Mouse (Mus musculus): ENCODE measurements around the gene Pik3ip1. TPM values are rescaled to one million over a fixed set of nuclear protein-coding genes. Genes with fewer than 3 reads are reported as not detected.

Pik3ip1 gene
- polyA plus RNA-seq, 1 experiment: 151 TPM

DNA sequence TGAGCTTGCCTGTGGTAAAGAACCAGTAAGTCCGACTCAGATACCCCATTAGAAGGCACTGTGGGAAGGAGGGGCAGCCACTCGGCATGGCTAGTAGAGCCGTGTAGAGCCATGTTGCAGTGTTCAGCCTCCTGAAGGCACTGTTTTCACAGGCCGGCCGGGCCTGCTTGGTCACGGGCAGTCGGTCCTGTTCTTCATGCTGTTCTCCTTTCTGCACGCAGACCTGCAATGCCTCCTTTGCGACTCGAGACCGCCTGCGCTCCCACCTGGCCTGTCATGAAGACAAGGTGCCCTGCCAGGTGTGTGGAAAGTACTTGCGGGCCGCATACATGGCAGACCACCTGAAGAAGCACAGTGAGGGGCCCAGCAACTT lies 31.4 kb upstream of the Pik3ip1 start:
- Histone ChIP-seq H3K4me1 (replicated peaks; ENCODE audit: control insufficient read depth, insufficient read depth, low read length) (peaks cover 72% of the 10 kb centered on the region), H3K27ac (ENCODE audit: control insufficient read depth, insufficient read depth, low read length) (peak overlapping the region; percentile 81), H3K27me3 (ENCODE audit: control insufficient read depth, insufficient read depth, low read length) (no peaks in the 10 kb centered on the region), H3K36me3 (ENCODE audit: control insufficient read depth, insufficient read depth, low read length) (peaks cover 58% of the 10 kb centered on the region), H3K4me3 (ENCODE audit: control insufficient read depth, insufficient read depth, low read length) (peak overlapping the region; percentile 13)
- 18% methylated on average over 14 of the region's 14 CpGs for WGBS
- no peak for DNase-seq
- TF ChIP-seq POLR2A (IDR thresholded peaks at IDR 0.05; ENCODE audit: control insufficient read depth, extremely low read depth, insufficient read depth, low read length, poor library complexity) (no peak), CTCF (IDR thresholded peaks at IDR 0.05; ENCODE audit: borderline replicate concordance, control insufficient read depth, extremely low read depth, insufficient read depth, low read length, poor library complexity) (no peak)

GRCm38 (mm10) chr11:3301075-3301474 lies 29.1 kb upstream of the Pik3ip1 start:
- TF ChIP-seq CTCF (IDR thresholded peaks at IDR 0.05; ENCODE audit: borderline replicate concordance, control insufficient read depth, extremely low read depth, insufficient read depth, low read length, poor library complexity) (no peak), POLR2A (IDR thresholded peaks at IDR 0.05; ENCODE audit: control insufficient read depth, extremely low read depth, insufficient read depth, low read length, poor library complexity) (no peak)
- H3K27me3 ChIP-seq (ENCODE audit: control insufficient read depth, insufficient read depth, low read length): no peaks in the 10 kb centered on the region
- H3K4me3 ChIP-seq (ENCODE audit: control insufficient read depth, insufficient read depth, low read length): no peak overlapping the region
- peaks cover 67% of the 10 kb centered on the region for H3K36me3 ChIP-seq (ENCODE audit: control insufficient read depth, insufficient read depth, low read length)
- no peak for DNase-seq
- no peak overlapping the region; the same call in 1 of the 2 replicates for H3K27ac ChIP-seq (ENCODE audit: control insufficient read depth, insufficient read depth, low read length)
- WGBS: 92% methylated on average over 5 of the region's 5 CpGs
- peaks cover 54% of the 10 kb centered on the region for H3K4me1 ChIP-seq (replicated peaks; ENCODE audit: control insufficient read depth, insufficient read depth, low read length)

DNA sequence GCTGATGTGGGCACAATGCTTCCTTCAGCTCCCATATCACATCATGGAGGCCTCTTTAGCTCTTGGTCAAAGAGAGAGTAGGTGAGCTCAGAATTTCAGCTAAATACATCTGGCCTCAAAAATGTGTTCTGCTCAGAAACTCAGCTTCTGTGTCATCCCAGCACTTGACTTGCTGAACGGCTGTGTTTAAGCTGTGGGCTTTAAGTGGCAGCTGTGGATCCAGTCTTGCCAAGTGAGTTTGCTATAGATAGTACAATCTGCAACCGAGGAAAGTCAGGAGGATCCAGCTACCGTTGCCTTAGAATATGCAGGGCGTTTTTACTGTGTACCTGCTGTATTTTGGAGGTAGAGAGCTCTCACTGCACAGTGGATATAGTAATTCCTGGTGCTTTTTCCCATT lies 27.8 kb upstream of the Pik3ip1 start:
- peaks cover 45% of the 10 kb centered on the region for H3K4me1 ChIP-seq (replicated peaks; ENCODE audit: control insufficient read depth, insufficient read depth, low read length)
- no peaks in the 10 kb centered on the region for H3K27me3 ChIP-seq (ENCODE audit: control insufficient read depth, insufficient read depth, low read length)
- no peak overlapping the region for H3K27ac ChIP-seq (ENCODE audit: control insufficient read depth, insufficient read depth, low read length)
- WGBS: 80% methylated on average over 4 of the region's 4 CpGs
- TF ChIP-seq POLR2A (IDR thresholded peaks at IDR 0.05; ENCODE audit: control insufficient read depth, extremely low read depth, insufficient read depth, low read length, poor library complexity): no peak
- TF ChIP-seq CTCF (IDR thresholded peaks at IDR 0.05; ENCODE audit: borderline replicate concordance, control insufficient read depth, extremely low read depth, insufficient read depth, low read length, poor library complexity): no peak
- no peak for DNase-seq
- no peak overlapping the region for H3K4me3 ChIP-seq (ENCODE audit: control insufficient read depth, insufficient read depth, low read length)
- peaks cover 80% of the 10 kb centered on the region for H3K36me3 ChIP-seq (ENCODE audit: control insufficient read depth, insufficient read depth, low read length)

- Histone ChIP-seq H3K36me3 (ENCODE audit: control insufficient read depth, insufficient read depth, low read length) (peaks cover 82% of the 10 kb centered on the region), H3K27ac (ENCODE audit: control insufficient read depth, insufficient read depth, low read length) (no peak overlapping the region), H3K4me3 (ENCODE audit: control insufficient read depth, insufficient read depth, low read length) (no peak overlapping the region), H3K4me1 (replicated peaks; ENCODE audit: control insufficient read depth, insufficient read depth, low read length) (peaks cover 43% of the 10 kb centered on the region), H3K27me3 (ENCODE audit: control insufficient read depth, insufficient read depth, low read length) (no peaks in the 10 kb centered on the region)
- no peak for DNase-seq
- 65% methylated on average over 4 of the region's 4 CpGs for WGBS
- no peak for TF ChIP-seq CTCF (IDR thresholded peaks at IDR 0.05; ENCODE audit: borderline replicate concordance, control insufficient read depth, extremely low read depth, insufficient read depth, low read length, poor library complexity)
- TF ChIP-seq POLR2A (IDR thresholded peaks at IDR 0.05; ENCODE audit: control insufficient read depth, extremely low read depth, insufficient read depth, low read length, poor library complexity): no peak
Observed at GRCm38 (mm10) chr11:3302792-3303191, 27.4 kb upstream of the Pik3ip1 start.

GRCm38 (mm10) chr11:3305821-3306220 lies 24.4 kb upstream of the Pik3ip1 start:
- Histone ChIP-seq H3K4me3 (ENCODE audit: control insufficient read depth, insufficient read depth, low read length) (no peak overlapping the region), H3K36me3 (ENCODE audit: control insufficient read depth, insufficient read depth, low read length) (peaks cover 83% of the 10 kb centered on the region), H3K27ac (ENCODE audit: control insufficient read depth, insufficient read depth, low read length) (no peak overlapping the region), H3K4me1 (replicated peaks; ENCODE audit: control insufficient read depth, insufficient read depth, low read length) (peaks cover 35% of the 10 kb centered on the region), H3K27me3 (ENCODE audit: control insufficient read depth, insufficient read depth, low read length) (no peaks in the 10 kb centered on the region)
- no peak for DNase-seq
- TF ChIP-seq POLR2A (IDR thresholded peaks at IDR 0.05; ENCODE audit: control insufficient read depth, extremely low read depth, insufficient read depth, low read length, poor library complexity) (no peak), CTCF (IDR thresholded peaks at IDR 0.05; ENCODE audit: borderline replicate concordance, control insufficient read depth, extremely low read depth, insufficient read depth, low read length, poor library complexity) (no peak)
- WGBS: 85% methylated on average over 4 of the region's 4 CpGs

- H3K4me1 ChIP-seq (replicated peaks; ENCODE audit: control insufficient read depth, insufficient read depth, low read length): peaks cover 39% of the 10 kb centered on the region
- TF ChIP-seq POLR2A (IDR thresholded peaks at IDR 0.05; ENCODE audit: control insufficient read depth, extremely low read depth, insufficient read depth, low read length, poor library complexity) (no peak), CTCF (IDR thresholded peaks at IDR 0.05; ENCODE audit: borderline replicate concordance, control insufficient read depth, extremely low read depth, insufficient read depth, low read length, poor library complexity) (no peak)
- H3K36me3 ChIP-seq (ENCODE audit: control insufficient read depth, insufficient read depth, low read length): peaks cover 64% of the 10 kb centered on the region
Observed at GRCm38 (mm10) chr11:3307875-3308274, 22.3 kb upstream of the Pik3ip1 start.

DNA sequence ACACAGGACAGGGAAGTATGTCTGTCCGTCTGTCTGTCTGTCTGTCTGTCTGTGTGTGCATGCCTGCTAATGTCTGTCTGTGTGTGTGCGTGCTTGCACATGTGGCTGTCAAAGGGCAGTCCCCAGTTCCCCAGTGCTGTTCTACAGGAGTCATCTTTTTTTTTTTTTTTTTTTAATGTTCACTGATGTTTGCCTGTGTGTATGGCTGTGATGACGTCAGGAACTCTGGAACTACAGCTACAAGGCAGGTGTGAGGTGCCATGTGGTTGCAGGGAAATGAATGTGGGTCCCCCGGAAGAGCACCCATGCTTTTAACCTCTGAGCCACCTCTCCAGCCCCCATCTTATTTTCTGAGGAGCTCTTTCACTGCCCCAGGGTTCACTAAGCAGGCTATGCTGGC lies 20.3 kb upstream of the Pik3ip1 start:
- DNase-seq: peak; percentile 49
- no peak overlapping the region for H3K4me3 ChIP-seq (ENCODE audit: control insufficient read depth, insufficient read depth, low read length)

More at GRCm38 (mm10) chr11:3307875-3308274, 22.3 kb upstream of the Pik3ip1 start:
- H3K27ac ChIP-seq (ENCODE audit: control insufficient read depth, insufficient read depth, low read length): peak overlapping the region; percentile 6; the same call in 1 of the 2 replicates
- H3K27me3 ChIP-seq (ENCODE audit: control insufficient read depth, insufficient read depth, low read length): no peaks in the 10 kb centered on the region
- no peak for DNase-seq
- H3K4me3 ChIP-seq (ENCODE audit: control insufficient read depth, insufficient read depth, low read length): no peak overlapping the region
- 80% methylated on average over 3 of the region's 3 CpGs for WGBS

More for the DNA sequence above, 20.3 kb upstream of the Pik3ip1 start:
- H3K27ac ChIP-seq (ENCODE audit: control insufficient read depth, insufficient read depth, low read length): peak overlapping the region; percentile 95
- no peaks in the 10 kb centered on the region for H3K27me3 ChIP-seq (ENCODE audit: control insufficient read depth, insufficient read depth, low read length)
- H3K36me3 ChIP-seq (ENCODE audit: control insufficient read depth, insufficient read depth, low read length): peaks cover 47% of the 10 kb centered on the region
- 21% methylated on average over 4 of the region's 4 CpGs for WGBS
- TF ChIP-seq CTCF (IDR thresholded peaks at IDR 0.05; ENCODE audit: borderline replicate concordance, control insufficient read depth, extremely low read depth, insufficient read depth, low read length, poor library complexity) (no peak), POLR2A (IDR thresholded peaks at IDR 0.05; ENCODE audit: control insufficient read depth, extremely low read depth, insufficient read depth, low read length, poor library complexity) (no peak)
- peaks cover 47% of the 10 kb centered on the region for H3K4me1 ChIP-seq (replicated peaks; ENCODE audit: control insufficient read depth, insufficient read depth, low read length)

All from thymus, adult 2 months (tissue).